Mouse (Mus musculus): ENCODE data around the gene Vegfb. TPM values are rescaled to one million over a fixed set of nuclear protein-coding genes. Genes with fewer than 3 reads are reported as not detected.
"Not testable (repeated sequence)": the region's sequence is repeated elsewhere in the genome, so short reads cannot be mapped to it uniquely, and the experiment has no call there.

The Vegfb gene
- total RNA-seq, 2 experiments from 2014 or later = 13.2 to 56.3 TPM

DNA sequence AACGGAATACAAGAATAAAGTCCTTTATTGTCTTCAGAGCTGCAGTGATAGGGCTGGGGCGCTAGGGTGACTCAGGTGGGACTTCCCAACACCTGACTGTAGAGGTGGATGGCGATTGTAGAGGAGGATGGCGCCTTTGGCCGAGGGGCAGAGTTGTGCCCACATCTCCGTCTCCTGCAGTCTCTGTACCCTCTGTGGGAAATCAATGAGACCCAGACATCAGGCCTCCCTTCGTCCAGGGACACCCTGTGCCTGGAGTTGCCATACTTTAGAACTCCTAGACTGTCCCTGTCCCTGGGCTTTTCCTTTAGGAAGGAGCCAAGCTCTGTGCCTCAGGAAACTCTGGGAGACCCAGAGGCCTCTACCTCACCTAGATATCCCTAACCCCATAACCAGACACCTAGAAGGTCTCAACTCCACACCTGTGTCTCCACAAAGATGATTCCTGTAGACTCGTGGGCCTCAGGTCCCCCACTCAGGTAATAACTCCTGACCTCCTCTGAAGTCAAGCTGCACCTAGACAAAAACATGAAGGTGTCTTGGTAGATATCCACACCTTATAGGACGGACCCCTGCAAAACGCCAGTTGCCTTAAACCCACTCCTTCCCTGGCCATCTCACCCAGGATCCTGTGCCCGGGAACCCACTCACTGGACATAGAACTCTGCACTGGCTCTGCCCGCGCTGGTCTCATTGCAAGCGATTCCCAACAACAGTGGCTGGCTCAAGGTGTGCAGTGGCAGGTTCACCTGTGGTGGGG lies 5.7 kb upstream of the Vegfb start:
- peak; percentile 3; the same call in 1 of the 2 replicates for ATAC-seq (replicated peaks; ENCODE audit: low FRiP score, low TSS enrichment, poor library complexity, severe bottlenecking)

DNA sequence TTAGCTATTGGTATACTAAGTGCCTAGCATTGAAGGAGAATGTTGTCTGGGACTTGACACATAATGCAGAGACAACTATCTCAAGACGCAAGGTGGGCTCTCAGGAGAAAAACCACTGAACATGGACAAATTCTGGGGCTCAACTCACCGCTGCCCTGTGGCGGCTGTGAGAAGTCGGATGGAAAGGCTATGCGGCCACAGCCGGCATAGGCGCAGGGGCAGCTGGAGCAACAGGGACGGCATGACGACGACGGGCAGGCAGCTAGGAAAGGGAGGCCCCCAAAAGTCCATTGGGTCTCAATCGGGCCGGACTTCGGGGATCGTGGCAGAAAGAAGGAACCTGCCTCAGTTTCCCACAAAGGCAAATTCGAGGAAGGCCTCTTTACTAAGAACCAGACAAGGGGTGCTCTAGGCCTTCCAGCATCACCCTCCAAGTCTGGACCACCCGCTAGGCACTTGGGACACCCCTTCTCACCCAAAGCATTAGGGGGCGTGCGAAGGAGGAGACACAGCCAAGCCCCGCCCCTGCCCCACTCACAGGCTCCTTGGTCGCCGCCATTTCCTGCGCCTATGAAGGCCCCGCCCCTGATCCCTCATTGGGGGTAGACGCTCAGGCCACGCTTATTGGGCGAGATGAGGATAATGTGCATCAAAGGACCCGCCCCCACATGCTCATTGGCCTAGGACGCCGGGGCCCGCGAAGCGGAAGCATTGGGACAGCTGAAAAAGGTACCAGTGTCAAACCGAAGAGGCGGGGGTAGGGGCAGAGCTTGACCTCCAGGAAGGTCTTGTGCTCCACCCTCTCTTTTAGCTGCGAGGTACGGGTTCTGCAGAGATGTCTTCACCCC lies 4.8 kb upstream of the Vegfb start, which contains the start of gene Dnajc4:
Gene Dnajc4 (minus strand): TSS at position 562 of the 848 bp plus-strand sequence.
- ATAC-seq (replicated peaks; ENCODE audit: low FRiP score, low TSS enrichment, poor library complexity, severe bottlenecking) = peak; percentile 91

DNA sequence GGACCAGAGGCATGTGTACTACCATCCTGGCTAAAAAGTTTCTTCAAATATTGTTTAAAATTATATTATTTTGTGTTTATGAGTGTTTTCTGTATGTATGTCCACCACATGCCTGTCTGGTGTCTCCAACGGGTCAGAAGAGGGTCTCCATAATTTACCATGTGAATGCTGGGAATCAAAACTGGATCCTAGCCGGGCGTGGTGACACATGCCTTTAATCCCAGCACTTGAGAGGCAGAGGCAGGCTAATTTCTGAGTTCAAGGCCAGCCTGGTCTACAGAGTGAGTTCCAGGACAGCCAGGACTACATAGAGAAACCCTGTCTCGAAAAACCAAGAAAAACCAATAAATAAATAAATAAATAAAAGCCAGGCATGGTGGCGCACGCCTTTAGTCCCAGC lies 3.7 kb upstream of the Vegfb start:
- not testable (repeated sequence) for ATAC-seq (replicated peaks; ENCODE audit: low FRiP score, low TSS enrichment, poor library complexity, severe bottlenecking)

DNA sequence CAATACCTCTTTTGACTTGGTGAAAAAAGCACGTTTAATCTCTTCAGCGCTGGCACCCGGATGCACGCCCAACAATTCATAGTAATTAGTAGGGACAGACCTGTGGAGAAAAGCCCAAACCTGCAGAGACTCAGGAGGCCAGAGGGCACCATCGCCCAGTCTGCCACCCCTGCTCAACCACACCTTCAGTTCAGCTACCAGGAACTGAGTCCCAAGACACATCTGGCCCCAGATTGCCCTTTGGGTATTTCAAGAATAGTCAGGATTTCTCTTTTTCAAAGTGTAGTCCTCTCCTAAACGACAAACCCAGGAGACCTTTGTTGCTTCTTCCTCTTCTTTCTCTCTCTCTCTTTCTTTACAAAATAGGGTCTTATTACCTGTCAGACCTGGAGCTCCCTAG lies 3.3 kb upstream of the Vegfb start:
- no peak for ATAC-seq (replicated peaks; ENCODE audit: low FRiP score, low TSS enrichment, poor library complexity, severe bottlenecking)

DNA sequence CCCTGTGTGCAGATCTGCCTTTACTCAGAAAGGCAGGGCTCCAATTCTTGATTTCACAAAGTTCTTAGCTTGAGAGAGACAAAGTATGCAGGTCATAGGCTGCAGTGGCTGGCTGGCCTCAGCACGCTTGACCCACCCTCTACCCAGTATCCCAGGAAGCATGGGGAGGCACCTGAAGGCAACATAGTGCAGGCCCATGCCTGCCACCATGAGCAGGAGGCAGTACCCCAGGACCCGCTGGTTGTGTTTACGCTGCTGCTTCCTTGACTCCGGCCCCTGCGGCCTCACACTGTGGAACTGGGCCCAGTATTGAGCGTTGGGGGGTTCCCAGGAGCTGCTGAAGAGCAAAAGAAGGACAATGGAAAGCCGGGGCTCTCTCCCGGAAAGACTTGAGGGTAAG lies 1.8 kb upstream of the Vegfb start:
- ATAC-seq (replicated peaks; ENCODE audit: low FRiP score, low TSS enrichment, poor library complexity, severe bottlenecking) = no peak

DNA sequence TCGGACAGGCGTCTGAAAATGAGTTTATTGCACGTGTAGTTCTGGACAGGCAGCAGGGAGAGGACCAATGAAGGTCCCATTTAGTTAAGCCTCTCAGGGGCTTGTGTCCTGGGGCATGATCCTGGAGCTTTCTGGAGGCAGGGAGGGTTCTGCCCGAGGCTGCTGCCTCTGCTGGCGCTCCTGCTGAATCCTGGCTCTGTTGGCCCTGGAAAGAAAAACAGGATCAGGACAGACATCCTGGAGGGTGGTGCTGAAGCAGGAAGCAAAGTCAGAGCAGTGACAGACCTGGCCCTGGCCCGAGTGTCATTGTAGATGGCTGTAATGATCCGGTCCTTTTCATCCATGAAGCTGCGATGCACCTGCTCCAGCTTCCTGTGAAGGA lies 444 bp upstream of the Vegfb start:
- ATAC-seq (replicated peaks; ENCODE audit: low FRiP score, low TSS enrichment, poor library complexity, severe bottlenecking) = no peak

DNA sequence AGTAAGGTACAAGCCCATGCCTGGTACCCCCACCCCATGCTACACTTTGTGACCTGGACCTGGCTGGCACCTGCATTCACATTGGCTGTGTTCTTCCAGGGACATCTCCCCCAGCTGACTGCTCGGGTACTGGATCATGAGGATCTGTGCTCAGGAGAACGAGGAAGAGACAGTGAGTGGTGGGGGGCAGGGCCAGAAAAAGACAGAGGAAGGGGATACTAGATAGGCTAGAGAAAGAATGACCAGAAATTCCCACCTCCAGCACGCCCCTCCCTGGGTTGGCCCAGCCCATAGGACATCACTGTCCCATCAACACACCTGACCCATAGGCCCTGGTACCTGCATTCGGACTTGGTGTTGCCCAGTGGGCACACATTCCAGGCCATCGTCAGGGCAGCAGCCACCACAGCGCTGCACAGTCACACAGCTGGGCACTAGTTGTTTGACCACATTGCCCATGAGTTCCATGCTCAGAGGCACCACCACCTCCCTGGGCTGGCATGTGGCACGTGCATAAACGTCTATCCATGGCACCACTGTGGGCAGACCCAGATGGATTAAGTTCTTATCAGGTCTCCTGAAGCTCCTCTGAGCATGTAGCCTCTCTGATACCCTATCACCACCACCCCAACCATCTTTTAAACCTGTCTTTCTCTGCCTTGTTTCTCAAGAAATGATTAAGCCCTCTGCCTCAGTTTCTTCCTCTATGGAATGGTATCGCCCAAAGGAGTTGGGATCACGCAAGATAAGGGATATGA lies 1.3 kb downstream of the Vegfb start:
- ATAC-seq (replicated peaks; ENCODE audit: low FRiP score, low TSS enrichment, poor library complexity, severe bottlenecking) = peak; percentile 82

DNA sequence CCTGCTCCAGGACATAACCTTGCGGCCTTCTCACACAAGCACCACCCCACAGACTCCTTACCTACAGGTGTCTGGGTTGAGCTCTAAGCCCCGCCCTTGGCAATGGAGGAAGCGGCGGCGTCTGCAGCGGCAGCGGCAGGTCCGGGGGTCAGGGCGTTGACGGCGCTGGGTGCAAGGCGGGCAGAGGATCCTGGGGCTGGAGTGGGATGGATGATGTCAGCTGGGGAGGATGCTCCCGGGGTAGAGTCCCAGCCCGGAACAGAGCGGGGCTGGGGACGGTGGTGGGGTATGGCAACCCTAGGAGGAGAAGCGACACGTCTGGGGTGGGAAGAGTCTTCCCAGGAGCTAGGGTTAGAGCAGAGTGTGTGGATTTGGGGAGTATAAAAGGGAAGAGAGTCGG lies 2.2 kb downstream of the Vegfb start:
- no peak for ATAC-seq (replicated peaks; ENCODE audit: low FRiP score, low TSS enrichment, poor library complexity, severe bottlenecking)

DNA sequence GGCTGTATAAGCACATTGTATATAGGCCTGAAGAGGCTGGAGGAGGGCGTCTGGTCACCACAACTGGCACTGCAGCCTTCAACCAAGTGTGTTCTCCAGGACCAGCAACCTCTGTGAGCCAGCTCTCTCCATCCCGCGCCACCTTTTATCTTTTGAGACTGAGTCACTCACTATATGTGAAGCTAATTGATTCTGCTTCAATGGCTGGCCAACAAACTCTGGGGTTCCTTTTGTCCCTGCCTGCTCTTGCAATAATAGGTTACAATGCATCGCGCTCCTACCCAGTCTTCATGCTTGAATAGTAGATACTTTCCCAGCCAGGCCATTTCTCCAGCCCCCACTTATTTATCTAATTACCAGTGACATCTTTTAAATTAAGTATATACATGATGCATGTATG lies 3.8 kb downstream of the Vegfb start:
- ATAC-seq (replicated peaks; ENCODE audit: low FRiP score, low TSS enrichment, poor library complexity, severe bottlenecking) = no peak

DNA sequence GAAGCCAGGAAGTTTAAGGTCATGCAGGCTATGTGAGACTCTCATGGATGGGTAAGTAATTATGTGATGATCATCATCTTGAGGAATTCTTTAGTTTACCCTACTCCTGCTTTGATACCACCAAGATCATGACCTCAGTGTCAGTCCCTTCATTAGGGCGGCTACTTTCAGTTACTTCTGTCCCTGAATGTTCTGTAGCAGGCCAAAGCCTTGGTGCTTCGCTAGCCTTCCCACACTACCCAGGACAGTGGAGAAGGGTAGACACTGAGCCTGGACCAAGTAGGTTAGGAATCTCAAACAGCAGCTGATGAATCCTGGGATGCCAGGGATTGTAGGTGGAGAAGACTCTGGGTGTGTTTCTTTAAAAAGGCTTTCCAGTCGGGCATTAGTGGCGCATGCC lies 6.0 kb downstream of the Vegfb start:
- ATAC-seq (replicated peaks; ENCODE audit: low FRiP score, low TSS enrichment, poor library complexity, severe bottlenecking) = no peak

DNA sequence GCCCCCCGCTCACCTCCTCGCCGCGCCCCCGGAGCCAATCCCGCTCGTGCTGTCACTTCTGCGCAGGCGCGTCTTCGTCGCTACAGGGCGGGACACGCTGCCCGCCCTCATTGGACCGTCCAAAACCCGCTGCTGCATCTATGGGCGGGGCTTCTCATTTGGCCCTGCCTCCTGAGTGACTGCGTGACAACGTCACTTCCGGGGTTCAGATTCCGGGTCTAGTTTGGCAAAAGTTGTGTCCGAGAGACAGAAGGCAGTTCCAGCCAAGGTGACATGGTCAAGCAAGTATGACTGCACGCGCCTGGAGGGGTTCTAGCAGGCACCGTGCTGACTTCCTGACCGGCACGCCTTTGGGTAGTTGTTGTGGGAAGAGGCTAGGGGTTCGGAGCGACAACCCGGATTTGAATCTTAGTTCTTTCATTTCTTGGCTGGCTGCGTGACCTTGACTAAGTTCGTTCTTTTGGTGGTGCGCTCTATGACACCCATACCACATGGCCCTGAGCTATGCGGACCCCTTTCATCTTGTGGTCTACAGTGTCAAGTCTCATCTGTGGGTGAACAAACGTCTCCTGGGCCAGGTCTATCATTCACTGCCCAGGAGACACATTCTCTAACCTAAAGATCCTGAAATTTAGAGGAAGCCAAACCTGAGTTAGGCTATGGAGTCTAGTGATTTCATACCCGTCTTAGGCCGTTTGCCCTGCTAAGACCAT lies 6.9 kb downstream of the Vegfb start, which contains the start of gene Fkbp2:
Gene Fkbp2 (minus strand): TSS at position 121 of the 713 bp plus-strand sequence.
- peak; percentile 60 for ATAC-seq (replicated peaks; ENCODE audit: low FRiP score, low TSS enrichment, poor library complexity, severe bottlenecking)

DNA sequence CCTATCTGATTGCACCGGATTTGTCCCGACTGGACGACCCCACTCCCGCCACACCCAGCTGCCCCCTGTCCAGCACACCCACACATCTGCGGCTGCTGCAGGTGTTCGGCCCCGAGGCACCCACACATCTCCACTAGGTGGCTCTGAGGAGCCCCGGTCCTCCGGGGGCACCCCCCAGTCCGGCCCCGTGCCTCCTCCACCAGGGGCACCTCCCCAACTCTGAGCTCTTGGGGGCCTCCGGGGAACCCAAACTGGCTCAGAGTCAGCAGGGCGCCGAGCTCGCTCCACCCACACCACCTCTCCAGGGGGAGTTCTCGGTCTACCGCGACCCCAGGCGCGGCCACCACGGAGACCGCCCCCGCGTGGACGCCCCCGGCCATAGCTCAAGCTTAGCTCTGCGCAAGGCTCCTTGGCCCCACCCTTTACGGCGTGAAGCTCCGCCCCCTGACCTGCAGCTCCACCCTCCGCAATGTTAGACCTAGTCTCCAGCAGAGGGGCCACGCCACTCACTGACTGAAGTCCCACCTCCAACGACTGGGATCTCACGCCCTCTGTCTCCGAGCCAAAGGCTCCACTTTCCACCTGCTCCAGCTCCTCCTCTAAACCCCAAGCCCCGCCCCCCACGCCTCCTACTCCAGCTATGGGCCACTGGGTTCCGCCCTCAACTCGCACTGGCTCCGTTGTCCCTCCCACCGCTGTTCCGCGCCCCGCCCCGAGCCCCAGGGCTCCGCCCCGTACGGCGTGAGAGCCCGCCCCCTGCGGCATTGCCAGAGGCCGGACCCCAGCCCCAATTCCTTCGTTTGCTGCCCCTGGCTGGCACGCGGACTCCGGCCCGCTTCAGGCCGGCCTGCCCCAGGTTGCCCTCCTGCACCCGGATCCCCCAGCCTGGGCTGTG lies 7.7 kb downstream of the Vegfb start:
- ATAC-seq (replicated peaks; ENCODE audit: low FRiP score, low TSS enrichment, poor library complexity, severe bottlenecking) = peak; percentile 83

DNA sequence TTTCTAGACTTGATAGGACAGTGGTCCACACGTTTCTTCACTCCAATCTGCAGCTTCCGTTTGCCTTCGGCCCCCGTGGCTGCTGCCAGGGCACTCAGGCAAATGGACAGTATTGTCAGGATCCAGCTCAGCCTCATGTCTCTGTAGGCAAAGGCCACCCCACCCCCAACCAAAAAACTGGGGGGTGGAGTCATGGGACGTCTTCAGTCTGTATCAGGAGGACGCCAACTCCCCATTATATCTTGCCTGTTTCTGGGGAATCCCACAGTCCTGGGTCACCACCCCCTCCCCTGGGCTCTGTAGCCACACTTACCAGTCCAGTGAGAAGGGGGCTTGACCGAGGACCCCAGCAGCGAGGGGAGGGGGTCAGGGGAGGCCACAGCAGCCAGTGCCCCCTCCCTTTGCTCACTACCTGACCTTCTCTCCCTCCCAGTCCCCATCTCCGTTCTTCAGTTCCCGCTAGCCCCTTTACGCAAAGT lies 8.4 kb downstream of the Vegfb start:
- no peak for ATAC-seq (replicated peaks; ENCODE audit: low FRiP score, low TSS enrichment, poor library complexity, severe bottlenecking)

DNA sequence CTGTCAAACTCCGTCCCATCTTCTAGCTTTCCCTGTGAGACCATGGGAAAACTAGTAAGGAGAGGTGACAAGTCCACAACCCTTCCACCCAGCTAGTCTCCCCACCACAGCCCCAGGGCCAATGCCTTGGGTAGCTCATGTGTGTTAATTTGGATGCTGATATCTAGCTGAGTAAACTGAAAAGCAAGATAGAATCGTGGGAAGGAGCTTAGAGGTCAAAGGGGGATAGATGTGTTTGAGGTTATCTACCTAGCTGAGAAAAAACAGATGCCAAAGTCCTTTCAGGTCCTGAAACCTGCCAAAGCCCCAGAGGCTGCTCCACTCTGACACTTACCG lies 8.8 kb downstream of the Vegfb start:
- ATAC-seq (replicated peaks; ENCODE audit: low FRiP score, low TSS enrichment, poor library complexity, severe bottlenecking) = no peak

DNA sequence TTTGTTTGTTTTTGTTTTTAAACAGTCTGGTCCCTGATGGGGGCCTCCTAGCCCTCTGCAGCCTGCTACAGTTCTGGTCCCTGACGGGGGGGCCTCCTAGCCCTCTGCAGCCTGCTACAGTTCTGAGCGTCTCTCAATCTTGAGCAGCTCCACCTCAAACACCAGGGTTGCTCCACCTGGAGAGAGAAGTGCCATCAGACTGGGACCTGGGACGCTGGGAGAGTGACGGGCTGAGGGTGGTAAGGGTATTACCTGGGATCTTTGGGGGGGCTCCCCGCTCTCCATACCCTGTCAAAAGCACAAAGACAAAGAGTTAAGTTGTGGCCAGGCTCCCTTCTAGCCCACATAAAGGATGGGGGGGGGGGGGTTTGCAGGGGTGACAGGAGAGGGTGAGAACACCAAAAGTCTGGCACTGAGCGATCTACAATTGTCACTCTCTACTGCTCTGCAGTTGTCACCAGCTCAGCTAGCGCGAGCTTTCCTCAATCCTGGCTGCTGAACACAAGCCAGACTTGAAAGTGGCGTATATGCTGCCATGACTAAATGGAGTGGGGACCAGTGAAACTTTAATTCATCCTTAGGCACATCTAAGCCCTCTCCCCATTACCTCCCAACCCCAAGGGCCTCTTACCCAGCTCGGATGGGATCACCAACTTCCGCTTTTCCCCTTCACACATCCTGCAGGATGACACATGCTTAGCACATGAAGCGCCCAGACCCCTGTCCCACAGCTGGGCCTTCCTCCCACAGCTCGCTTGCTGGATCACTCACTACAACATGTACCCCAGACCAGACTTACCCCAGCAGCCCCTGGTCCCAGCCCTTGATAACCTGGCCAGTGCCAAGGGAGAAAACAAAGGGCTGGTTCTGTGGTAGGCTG lies 9.5 kb downstream of the Vegfb start:
- ATAC-seq (replicated peaks; ENCODE audit: low FRiP score, low TSS enrichment, poor library complexity, severe bottlenecking) = no peak

DNA sequence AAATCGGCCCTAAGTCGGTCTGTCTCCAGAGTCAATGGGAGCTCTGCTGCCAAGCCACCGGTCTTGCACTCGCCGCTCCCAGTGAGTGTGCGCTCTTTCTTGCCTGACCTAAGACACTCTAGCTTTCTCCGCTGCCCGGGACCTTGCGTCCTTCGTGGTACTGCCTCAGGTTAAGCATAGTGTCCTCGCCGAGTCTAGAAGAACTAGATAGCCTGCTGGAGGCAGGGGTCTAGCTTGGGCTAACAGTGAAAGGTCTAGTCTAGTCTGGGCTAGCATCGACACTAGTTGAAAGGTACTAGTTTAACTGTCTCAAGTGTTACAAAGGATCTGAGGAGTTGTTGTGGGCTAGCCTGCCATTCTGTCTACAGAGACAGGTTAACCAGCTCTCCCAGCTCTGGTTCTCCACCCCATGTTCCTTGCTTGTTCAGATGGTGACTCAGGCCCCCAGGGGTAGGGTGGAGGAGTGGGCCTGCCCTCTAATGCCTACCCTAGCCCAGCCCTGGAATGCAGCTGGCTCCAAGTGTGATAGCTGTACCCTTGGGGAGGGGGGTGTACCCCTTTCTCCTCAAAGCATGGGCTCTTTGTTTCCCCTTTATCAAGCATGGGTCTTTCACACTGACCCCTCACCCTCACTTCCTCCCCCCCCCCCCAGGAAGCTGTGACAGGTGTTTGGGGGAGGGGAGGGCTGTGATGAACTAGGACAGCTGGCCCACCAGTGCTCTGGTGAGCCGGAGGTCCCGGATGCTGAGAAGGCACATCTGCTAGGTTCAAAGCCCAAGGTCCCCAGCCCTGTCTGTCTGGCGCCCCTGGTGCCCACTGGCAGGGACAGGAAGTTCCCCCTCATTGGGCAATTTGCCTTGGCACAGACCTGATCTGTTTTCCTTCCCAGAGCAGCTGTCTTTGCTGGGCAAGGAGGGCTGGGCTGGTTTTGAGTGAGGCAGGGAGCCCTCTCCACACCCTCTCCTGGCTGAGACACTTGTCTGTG lies 11.6 kb downstream of the Vegfb start, which contains the start of gene Plcb3:
Gene Plcb3 (minus strand): TSS at position 934 of the 985 bp plus-strand sequence.
- ATAC-seq (replicated peaks; ENCODE audit: low FRiP score, low TSS enrichment, poor library complexity, severe bottlenecking) = peak; percentile 10

Data from megakaryocyte-erythroid progenitor cell, adult 5-6 weeks (primary cell).